Mouse (Mus musculus) gonadal fat pad, adult 2 months (tissue): Measurements from ENCODE around the gene BC051142. TPM values are rescaled to one million over a fixed set of nuclear protein-coding genes. Genes with fewer than 3 reads are reported as not detected.

Source experiments
- DNase-seq: peaks from one replicate; pipeline ENCODE4 v3.0.0-alpha.2; 2012; ENCODE audit warnings: low read depth
- polyA plus RNA-seq: library from polyadenylated mRNA; depleted of rRNA; stranded (reverse); fragments of >200 nt; gene quantifications from 2 replicates; pipeline ENCODE4 v1.2.3, GENCODE M21; 2012; rRNA removed

BC051142 gene
- polyA plus RNA-seq, 1 experiment = 3.0 TPM

- DNase-seq = no peak
Measured at GRCm38 (mm10) chr17:34507591-34507990, 109.0 kb downstream of the BC051142 start.

Other genes with a start within 250 kb of the BC051142 start
- gene H2-DMb1, start 245.7 kb upstream of the BC051142 start, polyA plus RNA-seq = 87.5 and 107 TPM in 2 replicates
- 23.3 and 27.8 TPM in 2 replicates for gene Tap1, start 211.3 kb upstream of the BC051142 start, polyA plus RNA-seq
- 32.1 and 32.8 TPM in 2 replicates for gene Psmb9, start 211.1 kb upstream of the BC051142 start, polyA plus RNA-seq
- 56.3 and 58.9 TPM in 2 replicates for gene Psmb8, start 201.1 kb upstream of the BC051142 start, polyA plus RNA-seq
- 28.0 and 33.7 TPM in 2 replicates for gene Tap2, start 195.3 kb upstream of the BC051142 start, polyA plus RNA-seq
- 2.6 and 3.5 TPM in 2 replicates for gene H2-Ob, start 159.9 kb upstream of the BC051142 start, polyA plus RNA-seq
- gene H2-Ab1, start 141.1 kb upstream of the BC051142 start, polyA plus RNA-seq = 534 and 583 TPM in 2 replicates
- 306 and 360 TPM in 2 replicates for gene H2-Aa, start 111.0 kb upstream of the BC051142 start, polyA plus RNA-seq
- gene H2-Eb1, start 93.0 kb upstream of the BC051142 start, polyA plus RNA-seq = 161 and 168 TPM in 2 replicates
- 0.05 and 0.06 TPM in 2 replicates for gene H2-Eb2, start 73.2 kb upstream of the BC051142 start, polyA plus RNA-seq
- 0.62 and 0.66 TPM in 2 replicates for gene Btnl2, start 44.0 kb upstream of the BC051142 start, polyA plus RNA-seq
- gene Btnl1, start 21.7 kb upstream of the BC051142 start, polyA plus RNA-seq = 0.06 and 0.07 TPM in 2 replicates
- gene Btnl4, start 78.5 kb downstream of the BC051142 start, polyA plus RNA-seq = 0.11 TPM in 1 of 2 replicates, not detected in the other
- gene Btnl6, start 118.5 kb downstream of the BC051142 start, polyA plus RNA-seq = not detected in 2 replicates
- 18.2 and 28.9 TPM in 2 replicates for gene Notch4, start 165.4 kb downstream of the BC051142 start, polyA plus RNA-seq
- gene Gpsm3, start 191.0 kb downstream of the BC051142 start, polyA plus RNA-seq = 10.0 and 10.1 TPM in 2 replicates
- gene Pbx2, start 192.4 kb downstream of the BC051142 start, polyA plus RNA-seq = 51.3 and 59.8 TPM in 2 replicates
- gene Ager, start 199.0 kb downstream of the BC051142 start, polyA plus RNA-seq = 5.3 and 5.5 TPM in 2 replicates
- 99.2 and 108 TPM in 2 replicates for gene Rnf5, start 204.9 kb downstream of the BC051142 start, polyA plus RNA-seq
- 204 and 232 TPM in 2 replicates for gene Agpat1, start 205.4 kb downstream of the BC051142 start, polyA plus RNA-seq
- gene Egfl8, start 217.2 kb downstream of the BC051142 start, polyA plus RNA-seq = 3.6 and 5.3 TPM in 2 replicates
- 49.6 and 62.9 TPM in 2 replicates for gene Ppt2, start 229.7 kb downstream of the BC051142 start, polyA plus RNA-seq
- 15.8 and 28.1 TPM in 2 replicates for gene Prrt1, start 230.7 kb downstream of the BC051142 start, polyA plus RNA-seq
- gene Fkbpl, start 245.9 kb downstream of the BC051142 start, polyA plus RNA-seq = 2.9 and 9.3 TPM in 2 replicates
- gene Atf6b, start 248.3 kb downstream of the BC051142 start, polyA plus RNA-seq = 87.4 and 87.8 TPM in 2 replicates